Mouse (Mus musculus): ENCODE measurements around the gene Ebna1bp2. TPM values are rescaled to one million over a fixed set of nuclear protein-coding genes. Genes with fewer than 3 reads are reported as not detected.

The Ebna1bp2 gene
- polyA plus RNA-seq, 1 experiment from 2014 or later = 151 TPM

- ATAC-seq (ENCODE audit: low FRiP score, low read depth) = peak; percentile 59
- WGBS = under 1% methylated on average over 23 of the region's 23 CpGs
- H3K4me3 ChIP-seq = peak overlapping the region; percentile 64
- H3K27me3 ChIP-seq (replicated peaks) = no peaks in the 10 kb centered on the region
- H3K9ac ChIP-seq = peak overlapping the region; percentile 64
- peak overlapping the region; percentile 94 for H3K4me2 ChIP-seq (replicated peaks)
- no peak overlapping the region for H3K27ac ChIP-seq
- H3K9me3 ChIP-seq = no peaks in the 10 kb centered on the region
- H3K36me3 ChIP-seq = peaks cover 31% of the 10 kb centered on the region
- H3K4me1 ChIP-seq = peaks cover 12% of the 10 kb centered on the region
Observed at GRCm38 (mm10) chr4:118620967-118621320, 345 bp downstream of the Ebna1bp2 start.

- H3K4me2 ChIP-seq (replicated peaks) = peak overlapping the region; percentile 94
- WGBS = 92% methylated on average over 9 of the region's 9 CpGs
- H3K27me3 ChIP-seq (replicated peaks) = no peaks in the 10 kb centered on the region
- no peak for ATAC-seq (ENCODE audit: low FRiP score, low read depth)
- peaks cover 39% of the 10 kb centered on the region for H3K36me3 ChIP-seq
- H3K9me3 ChIP-seq = no peaks in the 10 kb centered on the region
- H3K4me1 ChIP-seq = peaks cover 12% of the 10 kb centered on the region
- H3K9ac ChIP-seq = peak overlapping the region; percentile 64
- H3K4me3 ChIP-seq = peak overlapping the region; percentile 64; the same call in 1 of the 2 replicates
- H3K27ac ChIP-seq = no peak overlapping the region
Observed at GRCm38 (mm10) chr4:118621781-118622180, 1.2 kb downstream of the Ebna1bp2 start.

GRCm38 (mm10) chr4:118630261-118630660, 9.7 kb downstream of the Ebna1bp2 start:
- no peaks in the 10 kb centered on the region for H3K9me3 ChIP-seq
- no peaks in the 10 kb centered on the region for H3K27me3 ChIP-seq (replicated peaks)
- H3K9ac ChIP-seq = no peak overlapping the region
- H3K4me3 ChIP-seq = no peak overlapping the region
- 83% methylated on average over 5 of the region's 5 CpGs for WGBS
- H3K4me2 ChIP-seq (replicated peaks) = no peak overlapping the region
- H3K4me1 ChIP-seq = no peaks in the 10 kb centered on the region
- H3K36me3 ChIP-seq = peaks cover 46% of the 10 kb centered on the region
- ATAC-seq (ENCODE audit: low FRiP score, low read depth) = no peak
- no peak overlapping the region for H3K27ac ChIP-seq

GRCm38 (mm10) chr4:118642346-118643190, 22.0 kb downstream of the Ebna1bp2 start:
- H3K27me3 ChIP-seq (replicated peaks) = no peaks in the 10 kb centered on the region
- ATAC-seq (ENCODE audit: low FRiP score, low read depth) = no peak
- 46% methylated on average over 20 of the region's 20 CpGs for WGBS
- no peak overlapping the region for H3K4me3 ChIP-seq
- no peak overlapping the region for H3K27ac ChIP-seq
- H3K4me1 ChIP-seq = no peaks in the 10 kb centered on the region; the same call in 1 of the 2 replicates
- no peak overlapping the region for H3K9ac ChIP-seq
- no peaks in the 10 kb centered on the region for H3K9me3 ChIP-seq
- H3K36me3 ChIP-seq = no peaks in the 10 kb centered on the region
- H3K4me2 ChIP-seq (replicated peaks) = no peak overlapping the region

GRCm38 (mm10) chr4:118645234-118645633, 24.6 kb downstream of the Ebna1bp2 start:
- no peak overlapping the region for H3K9ac ChIP-seq
- H3K36me3 ChIP-seq = no peaks in the 10 kb centered on the region
- no peaks in the 10 kb centered on the region for H3K27me3 ChIP-seq (replicated peaks)
- WGBS = 2% methylated on average over 2 of the region's 2 CpGs
- H3K4me1 ChIP-seq = no peaks in the 10 kb centered on the region; the same call in 1 of the 2 replicates
- no peak overlapping the region for H3K4me3 ChIP-seq
- H3K4me2 ChIP-seq (replicated peaks) = no peak overlapping the region
- H3K9me3 ChIP-seq = no peaks in the 10 kb centered on the region
- no peak overlapping the region for H3K27ac ChIP-seq
- no peak for ATAC-seq (ENCODE audit: low FRiP score, low read depth)

- Histone ChIP-seq H3K4me1 (no peaks in the 10 kb centered on the region), H3K9ac (no peak within 1 kb of the TSS), H3K9me3 (no peaks in the 10 kb centered on the region), H3K4me2 (replicated peaks) (no peak within 1 kb of the TSS), H3K4me3 (no peak within 1 kb of the TSS), H3K27ac (no peak within 1 kb of the TSS), H3K27me3 (replicated peaks) (no peaks in the 10 kb centered on the region), H3K36me3 (no peaks in the 10 kb centered on the region)
- no peak for ATAC-seq (ENCODE audit: low FRiP score, low read depth)
Observed at GRCm38 (mm10) chr4:118658652-118659051, 38.1 kb downstream of the Ebna1bp2 start, which contains the start of gene Olfr62. TSS of gene Olfr62 (plus strand) at chr4:118658952.

Other genes with a start within 250 kb of the Ebna1bp2 start
- gene Szt2, start 211.5 kb upstream of the Ebna1bp2 start, polyA plus RNA-seq (2016; fragmentation: Nextera tagmentation; extraction: Ambion mirVana) = 10.8 and 11.8 TPM in 2 replicates
- 127 and 137 TPM in 2 replicates for gene Med8, start 211.5 kb upstream of the Ebna1bp2 start, polyA plus RNA-seq (2016; fragmentation: Nextera tagmentation; extraction: Ambion mirVana)
- 38.2 and 40.6 TPM in 2 replicates for gene Elovl1, start 192.7 kb upstream of the Ebna1bp2 start, polyA plus RNA-seq (2016; fragmentation: Nextera tagmentation; extraction: Ambion mirVana)
- 165 and 181 TPM in 2 replicates for gene Cdc20, start 183.4 kb upstream of the Ebna1bp2 start, polyA plus RNA-seq (2016; fragmentation: Nextera tagmentation; extraction: Ambion mirVana)
- 0.46 and 0.68 TPM in 2 replicates for gene Mpl, start 163.3 kb upstream of the Ebna1bp2 start, polyA plus RNA-seq (2016; fragmentation: Nextera tagmentation; extraction: Ambion mirVana)
- gene Tie1, start 130.7 kb upstream of the Ebna1bp2 start, polyA plus RNA-seq (2016; fragmentation: Nextera tagmentation; extraction: Ambion mirVana) = 23.2 and 23.5 TPM in 2 replicates
- gene 2610528J11Rik, start 93.8 kb upstream of the Ebna1bp2 start, polyA plus RNA-seq (2016; fragmentation: Nextera tagmentation; extraction: Ambion mirVana) = 0.56 TPM in 1 of 2 replicates, not detected in the other
- 0.23 TPM in 1 of 2 replicates, not detected in the other for gene Tmem125, start 76.8 kb upstream of the Ebna1bp2 start, polyA plus RNA-seq (2016; fragmentation: Nextera tagmentation; extraction: Ambion mirVana)
- gene Cfap57, start within 50 bp of the Ebna1bp2 start, polyA plus RNA-seq (2016; fragmentation: Nextera tagmentation; extraction: Ambion mirVana) = 1.2 and 1.3 TPM in 2 replicates
- not detected in 2 replicates for gene Olfr62, start 38.2 kb downstream of the Ebna1bp2 start, polyA plus RNA-seq (2016; fragmentation: Nextera tagmentation; extraction: Ambion mirVana)
- not detected in 2 replicates for gene Olfr1342, start 72.0 kb downstream of the Ebna1bp2 start, polyA plus RNA-seq (2016; fragmentation: Nextera tagmentation; extraction: Ambion mirVana)
- gene Olfr1341, start 82.7 kb downstream of the Ebna1bp2 start, polyA plus RNA-seq (2016; fragmentation: Nextera tagmentation; extraction: Ambion mirVana) = not detected in 2 replicates
- gene Olfr1340, start 99.3 kb downstream of the Ebna1bp2 start, polyA plus RNA-seq (2016; fragmentation: Nextera tagmentation; extraction: Ambion mirVana) = not detected in 2 replicates
- gene Olfr1339, start 111.4 kb downstream of the Ebna1bp2 start, polyA plus RNA-seq (2016; fragmentation: Nextera tagmentation; extraction: Ambion mirVana) = not detected in 2 replicates
- not detected in 2 replicates for gene Olfr1338, start 137.9 kb downstream of the Ebna1bp2 start, polyA plus RNA-seq (2016; fragmentation: Nextera tagmentation; extraction: Ambion mirVana)
- gene Olfr1337, start 161.8 kb downstream of the Ebna1bp2 start, polyA plus RNA-seq (2016; fragmentation: Nextera tagmentation; extraction: Ambion mirVana) = not detected in 2 replicates
- not detected in 2 replicates for gene Olfr1335, start 189.1 kb downstream of the Ebna1bp2 start, polyA plus RNA-seq (2016; fragmentation: Nextera tagmentation; extraction: Ambion mirVana)
- gene Olfr1333, start 215.5 kb downstream of the Ebna1bp2 start, polyA plus RNA-seq (2016; fragmentation: Nextera tagmentation; extraction: Ambion mirVana) = not detected in 2 replicates
- gene Olfr1331, start 243.8 kb downstream of the Ebna1bp2 start, polyA plus RNA-seq (2016; fragmentation: Nextera tagmentation; extraction: Ambion mirVana) = not detected in 2 replicates

Data from neural tube, embryonic 12.5 days (tissue).